Mouse (Mus musculus): Measurements from ENCODE around the gene Fsip1.

Gene Fsip1

GRCm38 (mm10) chr2:118087044-118087726 is 169.6 kb downstream of the Fsip1 start:
- DNase-seq (ENCODE audit: low spot score): no peak

- DNase-seq (ENCODE audit: low spot score): no peak
Measured at GRCm38 (mm10) chr2:118085647-118086046, 171.1 kb downstream of the Fsip1 start.

GRCm38 (mm10) chr2:118084693-118085092 is 172.1 kb downstream of the Fsip1 start:
- DNase-seq (ENCODE audit: low spot score): no peak

- DNase-seq (ENCODE audit: low spot score): peak; percentile 16
Measured at GRCm38 (mm10) chr2:118083652-118084051, 173.1 kb downstream of the Fsip1 start.

GRCm38 (mm10) chr2:118081581-118081980 is 175.2 kb downstream of the Fsip1 start:
- DNase-seq (ENCODE audit: low spot score): no peak
